Mouse (Mus musculus) adrenal gland, postnatal 14 days (tissue): ENCODE results near the gene Sypl2. TPM values are rescaled to one million over a fixed set of nuclear protein-coding genes. Genes with fewer than 3 reads are reported as not detected.

Experiments
- DNase-seq: peaks from one replicate; pipeline ENCODE4 v3.0.0; 2021; ENCODE audit warnings: mixed read lengths
- total RNA-seq: library from RNA; stranded (reverse); gene quantifications from 2 replicates; pipeline ENCODE4 v1.2.3, GENCODE M21; 2021

Gene Sypl2
- total RNA-seq, 1 experiment from 2014 or later, result 0.22 TPM

GRCm38 (mm10) chr3:108205601-108206000 is 20.8 kb downstream of the Sypl2 start:
- DNase-seq, result no peak

- no peak for DNase-seq
Measured at GRCm38 (mm10) chr3:108204470-108204869, 22.0 kb downstream of the Sypl2 start.

GRCm38 (mm10) chr3:108203621-108204325 is 22.7 kb downstream of the Sypl2 start:
- peak; percentile 83 for DNase-seq

DNA sequence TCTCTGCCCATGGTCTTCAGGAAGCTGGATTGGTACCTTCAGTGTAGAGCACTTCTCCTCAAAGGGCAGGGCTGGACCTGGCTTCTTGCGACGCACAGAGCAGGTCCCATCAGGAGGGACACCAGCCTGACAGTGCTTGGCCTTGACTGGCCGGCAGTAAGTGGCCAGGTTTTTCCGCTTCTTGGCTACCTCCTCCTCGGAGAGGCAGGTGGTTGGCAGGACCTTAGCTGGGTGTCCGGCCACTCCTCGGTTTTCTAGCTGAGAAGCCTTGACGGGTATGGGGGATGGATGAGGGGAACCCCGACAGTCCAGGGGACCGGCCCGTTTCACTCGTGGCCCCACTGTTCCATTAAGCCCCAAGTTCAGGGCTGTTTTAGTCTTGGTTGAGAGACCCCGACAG is 23.2 kb downstream of the Sypl2 start:
- DNase-seq, result no peak

DNA sequence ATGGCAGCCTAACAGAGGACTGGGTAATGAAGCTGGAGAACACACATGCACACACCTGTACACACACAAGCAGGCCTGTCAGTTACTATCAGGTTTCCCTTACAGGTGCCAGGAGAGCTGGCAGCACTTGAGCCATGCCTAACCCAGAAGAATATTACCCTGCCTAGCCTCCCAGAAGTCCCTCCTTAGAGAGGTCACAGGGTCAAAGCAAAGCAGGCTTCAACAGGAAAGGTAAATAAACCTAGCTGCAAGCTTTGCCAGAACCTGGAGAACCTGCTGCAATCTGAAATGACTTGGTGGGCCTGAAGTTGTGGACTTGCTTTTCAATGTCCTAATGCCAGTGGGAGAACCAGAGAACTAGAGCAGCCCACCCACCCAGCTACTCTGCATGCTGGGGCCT is 23.9 kb downstream of the Sypl2 start:
- no peak for DNase-seq

DNA sequence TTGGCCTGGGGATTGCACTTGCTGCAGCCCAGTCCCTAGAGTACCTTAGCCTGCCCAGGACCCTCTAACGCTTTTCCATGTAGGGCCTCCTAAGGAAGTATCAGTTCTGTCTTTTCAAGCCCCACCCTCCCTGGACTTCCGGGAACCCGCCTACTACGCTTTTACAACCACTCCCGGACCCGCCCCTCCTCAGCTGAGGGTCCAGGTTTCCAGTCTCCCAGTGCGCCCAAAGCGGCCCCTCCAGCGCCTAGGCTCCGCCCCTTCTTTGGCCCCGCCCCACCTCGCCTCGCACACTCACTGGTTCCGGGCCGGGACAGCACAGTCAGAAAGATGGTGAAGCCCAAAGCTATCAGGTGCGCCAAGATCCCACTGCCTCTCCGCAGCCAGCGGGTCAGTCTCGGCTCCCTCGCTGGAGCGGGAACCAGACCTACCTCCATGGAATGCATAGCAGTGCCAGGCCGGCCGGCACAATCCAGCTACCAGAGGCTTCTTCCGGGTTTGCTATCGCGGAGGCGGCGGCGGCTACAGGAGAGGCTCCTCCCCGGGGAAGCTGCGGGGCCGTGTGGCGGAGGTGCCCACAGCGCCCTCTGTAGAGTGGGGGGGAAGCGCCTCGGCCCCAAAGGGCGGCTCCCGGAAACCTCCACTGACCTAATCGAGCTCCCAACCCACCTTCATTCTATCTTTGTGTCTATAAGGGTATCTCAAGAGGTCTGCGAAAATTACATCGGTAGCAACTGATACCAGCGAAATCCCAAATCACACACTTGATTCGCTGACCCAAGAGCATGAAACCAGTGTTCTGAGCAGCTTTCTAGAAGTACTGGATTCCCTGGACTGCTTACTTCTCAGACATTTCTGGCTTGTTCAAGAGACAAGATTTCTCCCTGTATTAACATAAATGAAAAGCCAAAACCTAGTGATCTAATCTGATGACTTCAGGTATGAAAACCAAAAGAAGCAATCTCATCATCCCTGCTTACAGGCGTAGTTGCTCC is 25.8 kb downstream of the Sypl2 start, which contains the start of gene Cyb561d1:
Gene Cyb561d1 (minus strand): TSS at position 884 of the 995 bp plus-strand sequence.
- DNase-seq, result peak; percentile 96

GRCm38 (mm10) chr3:108199231-108199630 is 27.2 kb downstream of the Sypl2 start:
- DNase-seq, result no peak

DNA sequence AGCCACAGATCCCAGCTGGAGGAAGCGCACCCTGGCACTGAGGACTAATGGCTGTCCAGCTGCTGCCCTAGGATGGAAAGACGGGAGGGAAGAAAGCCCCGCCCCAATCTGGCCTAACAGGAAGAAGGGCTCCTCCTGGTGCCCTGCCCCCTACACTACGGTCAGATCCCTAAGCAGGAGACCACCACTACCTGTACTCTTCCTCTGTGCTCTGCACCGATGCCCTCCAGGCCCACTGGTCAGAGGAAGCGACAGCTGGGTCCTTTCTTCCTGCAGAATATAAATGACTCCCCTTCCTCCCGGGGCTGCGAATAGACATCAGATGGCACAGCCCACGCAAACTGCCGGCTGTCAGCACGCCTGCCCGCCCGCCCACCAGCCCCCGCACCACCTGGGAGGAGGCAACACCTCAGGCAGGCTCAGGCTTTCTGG is 29.4 kb downstream of the Sypl2 start:
- DNase-seq, result peak; percentile 67

GRCm38 (mm10) chr3:108195941-108196590 is 30.4 kb downstream of the Sypl2 start:
- peak; percentile 25 for DNase-seq

DNA sequence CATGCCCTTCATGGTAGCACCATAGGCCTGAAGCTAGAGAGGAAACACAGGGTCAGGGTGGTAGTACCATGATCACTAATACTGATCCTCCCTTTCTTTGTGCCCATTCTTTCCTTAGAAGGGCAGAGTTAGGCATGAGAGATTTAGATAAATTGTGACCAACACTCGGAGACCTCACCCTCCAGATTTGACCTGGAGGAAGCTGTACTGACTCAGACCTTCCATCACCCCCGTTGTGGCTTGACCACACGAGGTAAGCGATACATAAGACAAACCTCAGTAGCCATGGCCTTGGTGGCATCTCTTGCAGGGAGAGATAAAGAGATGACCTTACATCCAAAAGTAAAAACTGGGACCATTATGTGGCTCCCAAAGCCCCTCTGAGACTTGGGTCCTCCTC is 31.2 kb downstream of the Sypl2 start:
- no peak for DNase-seq

DNA sequence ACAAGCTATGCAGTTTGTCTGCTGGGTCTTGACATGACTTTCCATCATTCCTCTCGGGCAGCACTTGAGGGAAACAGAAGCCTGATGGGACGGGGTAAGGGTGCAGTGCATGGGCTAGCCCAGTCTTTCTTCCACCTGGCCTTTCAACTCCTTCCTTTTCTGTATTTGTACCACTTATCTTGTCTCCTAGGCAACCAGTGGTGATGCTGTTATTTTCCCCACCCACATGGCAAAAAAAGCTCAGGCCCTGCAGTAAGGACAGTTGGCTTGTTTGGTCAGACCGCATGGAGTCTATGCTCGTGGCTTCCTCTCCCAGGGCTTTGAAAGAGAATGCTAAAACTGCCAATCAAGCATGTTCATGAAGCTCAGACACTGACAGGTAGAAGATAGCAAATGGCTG is 32.8 kb downstream of the Sypl2 start:
- no peak for DNase-seq

GRCm38 (mm10) chr3:108189897-108190296 is 36.6 kb downstream of the Sypl2 start:
- no peak for DNase-seq

DNA sequence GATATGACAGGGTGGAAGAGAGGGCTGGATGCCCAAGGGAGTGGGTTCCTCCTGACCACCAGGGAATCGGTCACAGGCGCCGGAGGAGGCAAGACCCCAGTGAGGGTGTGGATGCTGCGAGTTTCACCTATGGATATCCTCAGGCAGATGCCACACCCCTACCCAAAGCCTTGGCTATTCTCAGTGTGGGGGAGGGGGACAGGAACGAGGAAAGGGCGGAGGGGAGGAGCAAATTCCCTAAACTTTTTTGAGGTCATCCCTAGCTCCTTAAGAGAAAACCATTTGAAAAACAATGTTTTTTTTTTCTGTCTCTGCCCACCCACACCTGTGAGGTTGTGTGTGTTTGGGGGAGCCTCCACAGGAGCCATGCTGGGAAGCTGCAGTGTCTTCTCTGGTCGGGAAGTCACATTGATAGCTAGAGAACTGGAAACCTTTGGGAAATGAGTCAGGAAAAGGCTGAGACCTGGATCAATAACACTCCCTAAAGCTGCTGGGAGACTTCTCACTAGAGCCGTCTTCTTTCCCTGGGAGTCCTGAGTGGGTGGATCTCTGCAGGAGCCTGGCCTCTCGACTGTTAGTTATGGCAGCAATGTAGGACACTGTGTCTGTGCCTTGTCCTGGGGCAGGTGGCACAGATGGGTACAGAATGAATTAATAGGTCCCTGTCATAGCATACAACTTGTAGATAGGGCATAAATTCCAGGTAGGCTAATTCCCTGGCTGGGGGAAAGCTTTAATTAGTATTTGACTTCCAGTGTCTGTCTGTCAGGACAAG is 37.5 kb downstream of the Sypl2 start:
- DNase-seq, result peak; percentile 1

DNA sequence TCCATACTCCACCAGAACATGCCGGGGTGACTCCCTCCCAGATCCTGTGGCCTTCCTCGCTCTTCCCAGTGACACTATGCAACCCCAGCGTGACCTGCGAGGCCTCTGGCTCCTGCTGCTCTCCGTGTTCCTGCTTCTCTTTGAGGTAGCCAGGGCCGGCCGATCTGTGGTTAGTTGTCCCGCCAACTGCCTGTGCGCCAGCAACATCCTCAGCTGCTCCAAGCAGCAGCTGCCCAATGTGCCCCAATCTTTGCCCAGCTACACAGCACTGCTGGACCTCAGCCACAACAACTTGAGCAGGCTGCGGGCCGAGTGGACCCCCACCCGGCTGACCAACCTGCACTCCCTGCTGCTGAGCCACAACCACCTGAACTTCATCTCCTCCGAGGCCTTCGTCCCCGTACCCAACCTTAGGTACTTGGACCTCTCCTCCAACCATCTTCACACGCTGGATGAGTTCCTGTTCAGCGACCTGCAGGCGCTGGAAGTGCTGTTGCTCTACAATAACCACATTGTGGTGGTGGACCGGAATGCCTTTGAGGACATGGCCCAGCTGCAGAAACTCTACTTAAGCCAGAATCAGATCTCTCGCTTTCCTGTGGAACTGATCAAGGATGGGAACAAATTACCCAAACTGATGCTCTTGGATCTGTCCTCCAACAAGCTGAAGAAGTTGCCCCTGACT is 39.2 kb downstream of the Sypl2 start:
- DNase-seq, result no peak

DNA sequence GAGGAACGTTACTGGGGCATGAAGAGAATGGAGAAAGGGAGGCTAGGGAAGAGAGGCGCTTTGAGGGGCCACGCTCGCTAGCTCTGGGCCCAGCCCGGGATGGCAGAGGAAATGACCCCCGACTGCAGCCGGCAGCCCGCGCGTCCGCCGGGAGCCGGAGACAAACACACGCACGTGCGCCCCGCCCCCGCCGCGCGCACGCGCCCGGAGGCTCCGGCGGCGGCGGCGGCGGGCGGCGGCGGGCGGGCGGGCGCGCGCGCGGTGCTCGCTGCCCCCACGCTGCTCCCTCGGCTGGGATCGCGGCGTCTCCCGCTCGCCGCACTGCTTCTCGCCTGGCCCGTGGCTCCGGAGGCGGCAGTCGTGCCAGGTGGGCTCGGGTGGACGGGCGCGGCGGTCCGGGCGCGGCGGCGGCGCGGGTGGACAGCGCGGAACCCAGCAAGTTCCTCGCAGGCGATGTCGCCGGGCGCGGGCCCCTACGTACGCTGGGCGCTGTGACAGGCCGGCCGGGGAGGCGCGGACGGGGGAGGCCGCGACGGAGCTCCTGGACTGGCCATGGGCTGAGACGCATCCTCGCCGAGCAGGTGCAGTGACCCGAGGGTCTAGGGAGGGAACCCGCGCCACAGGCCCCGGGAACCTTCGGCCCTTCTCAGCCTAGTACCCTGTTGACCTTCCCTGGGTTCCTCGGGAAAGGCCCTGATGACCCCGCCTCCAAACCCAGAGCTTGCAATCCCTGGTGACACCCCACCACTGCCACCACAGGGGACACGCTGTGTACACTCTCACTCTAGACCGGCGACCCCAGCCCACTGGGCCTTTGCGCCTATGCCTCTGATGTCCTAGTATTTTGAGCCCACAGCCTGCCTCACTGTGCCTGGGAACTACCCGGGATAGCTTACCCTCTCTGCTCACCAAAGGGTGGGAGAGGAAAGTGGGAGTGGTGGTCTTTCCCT is 40.1 kb downstream of the Sypl2 start, which contains the start of gene Amigo1:
Gene Amigo1 (plus strand): TSS at position 238 of the 950 bp plus-strand sequence.
- DNase-seq, result peak; percentile 74

- no peak for DNase-seq
Measured at GRCm38 (mm10) chr3:108185460-108186097, 40.9 kb downstream of the Sypl2 start.

GRCm38 (mm10) chr3:108184742-108185141 is 41.7 kb downstream of the Sypl2 start:
- DNase-seq, result no peak

- DNase-seq, result no peak
Measured at GRCm38 (mm10) chr3:108180514-108180913, 45.9 kb downstream of the Sypl2 start.
